Mouse (Mus musculus) ovary, postnatal 10 days (tissue): ENCODE measurements around the gene Gm49318.

Experiments used
- DNase-seq: peaks from one replicate; pipeline ENCODE4 v3.0.0; 2022; ENCODE audit warnings: low spot score

Gm49318 gene

GRCm38 (mm10) chr9:22069881-22070553 lies 1.0 kb downstream of the Gm49318 start:
- no peak for DNase-seq

DNA sequence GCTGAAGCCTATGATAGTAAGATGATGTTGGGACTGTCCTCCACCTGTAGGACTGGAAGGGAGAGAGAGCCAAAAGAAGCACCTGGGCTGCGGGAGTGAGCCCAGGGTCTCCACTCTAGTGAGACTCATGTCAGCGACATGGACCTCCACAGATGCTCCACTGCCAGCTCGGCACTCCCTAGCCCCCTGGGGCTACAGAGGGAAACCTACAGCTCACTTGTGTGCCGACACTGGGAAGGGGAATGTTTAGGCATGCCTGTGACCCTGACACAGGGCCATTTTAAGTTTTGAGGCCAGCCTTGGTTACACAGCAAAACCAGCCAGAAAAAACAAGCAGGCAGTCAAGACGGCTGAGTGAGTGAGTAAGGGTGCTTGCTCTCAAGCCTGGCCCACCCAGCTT lies 3.9 kb downstream of the Gm49318 start:
- DNase-seq: no peak

DNA sequence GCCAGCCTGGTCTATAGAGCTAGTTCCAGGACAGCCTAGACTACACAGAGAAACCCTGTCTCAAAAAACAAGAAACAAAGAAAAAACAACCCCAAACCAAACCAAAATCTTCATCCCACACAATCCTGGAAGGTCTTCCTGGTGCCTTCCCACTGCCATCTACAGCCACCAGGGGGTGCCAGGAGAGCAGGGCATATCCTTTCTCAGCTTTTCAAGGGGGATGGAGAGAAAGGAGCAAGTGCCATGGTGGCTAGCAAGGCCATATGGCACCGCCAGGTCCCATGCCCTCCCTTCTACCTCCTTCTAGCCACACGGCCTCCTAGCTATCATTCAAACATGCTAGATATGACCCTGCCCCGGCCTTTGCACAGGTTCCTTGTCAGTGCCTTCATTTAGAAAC lies 4.6 kb downstream of the Gm49318 start:
- DNase-seq: no peak

- no peak for DNase-seq
Observed at GRCm38 (mm10) chr9:22065642-22066041, 5.4 kb downstream of the Gm49318 start.

DNA sequence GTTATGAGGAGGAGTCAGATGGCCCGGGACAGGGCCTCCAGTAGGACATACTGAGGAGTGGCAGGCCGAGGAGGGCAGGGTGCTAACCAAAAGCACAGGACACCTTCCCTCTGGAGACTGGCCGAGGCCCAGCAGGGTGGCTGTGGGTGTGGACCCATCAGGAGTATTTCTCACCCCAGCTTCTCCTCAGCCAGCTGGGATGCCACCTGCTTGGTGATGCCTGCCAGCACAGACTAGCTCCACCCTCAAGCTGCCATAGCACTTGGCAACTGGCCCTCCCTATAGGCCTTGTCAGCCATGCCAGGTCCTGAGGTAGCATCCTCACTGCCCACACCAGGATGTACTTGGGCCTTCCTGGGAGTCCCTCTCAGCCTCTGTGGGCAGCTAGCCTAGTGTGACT lies 6.7 kb downstream of the Gm49318 start:
- no peak for DNase-seq

DNA sequence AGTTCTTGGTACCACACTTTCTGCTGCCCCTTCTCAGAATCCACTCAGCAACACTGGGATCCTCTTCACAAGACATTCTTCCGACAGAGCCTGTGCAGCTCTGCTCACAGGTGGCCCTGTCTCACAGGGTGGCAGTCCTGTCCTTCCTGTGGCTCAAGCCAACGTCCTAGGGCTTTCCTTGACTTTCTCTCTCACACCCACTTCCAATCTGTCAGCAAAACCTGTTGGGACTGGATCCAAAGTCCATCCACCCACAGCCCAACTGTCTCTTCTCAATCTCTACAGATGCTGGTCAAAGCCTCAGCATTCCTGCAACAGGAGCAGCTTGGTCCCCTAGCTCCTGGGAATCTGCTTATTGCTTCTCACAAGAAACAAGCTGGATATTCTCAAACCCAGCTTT lies 9.7 kb downstream of the Gm49318 start:
- DNase-seq: no peak

- no peak for DNase-seq
Observed at GRCm38 (mm10) chr9:22058011-22058424, 13.0 kb downstream of the Gm49318 start.

GRCm38 (mm10) chr9:22057031-22057517 lies 14.0 kb downstream of the Gm49318 start:
- DNase-seq: no peak

- DNase-seq: no peak
Observed at GRCm38 (mm10) chr9:22056303-22056910, 14.7 kb downstream of the Gm49318 start.

GRCm38 (mm10) chr9:22055713-22056112 lies 15.3 kb downstream of the Gm49318 start:
- DNase-seq: no peak

- DNase-seq: no peak
Observed at GRCm38 (mm10) chr9:22054411-22055076, 16.5 kb downstream of the Gm49318 start.

DNA sequence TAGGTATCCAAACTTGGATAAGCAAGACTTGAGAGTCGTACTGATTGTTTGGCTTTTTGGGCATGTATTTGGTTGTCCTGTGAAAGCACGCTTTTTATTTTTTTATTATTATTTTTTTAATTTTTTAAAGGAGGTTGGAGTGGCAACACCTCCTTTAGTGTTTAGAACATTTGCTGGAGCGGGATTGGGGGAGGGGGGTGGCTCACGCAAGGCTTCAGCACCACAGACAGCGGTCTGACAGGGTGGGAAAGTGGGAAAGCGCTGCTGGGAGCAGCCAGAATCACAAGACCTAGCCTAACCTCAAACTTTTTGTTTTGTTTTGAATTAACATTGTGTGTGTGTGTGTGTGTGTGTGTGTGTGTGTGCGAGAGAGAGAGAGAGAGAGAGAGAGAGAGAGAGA lies 17.4 kb downstream of the Gm49318 start:
- DNase-seq: no peak

DNA sequence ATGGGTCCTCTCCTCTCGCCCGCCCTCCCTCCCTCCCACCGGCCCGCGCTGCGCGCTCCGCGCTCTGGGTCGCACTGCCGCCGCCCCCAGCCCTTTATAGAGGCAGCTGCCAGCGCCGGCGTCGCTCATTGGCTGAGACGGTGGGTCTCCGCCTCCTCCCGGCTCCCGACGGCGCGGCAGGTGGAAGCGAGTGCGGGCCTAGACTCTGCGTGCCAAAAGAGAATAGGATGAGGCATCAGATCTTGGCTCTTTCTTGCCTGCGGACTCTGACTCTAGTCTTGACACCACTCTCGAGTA lies 19.2 kb downstream of the Gm49318 start, which contains the start of gene Elavl3:
Gene Elavl3, minus strand, starts transcription at position 66 of the 297 bp plus-strand sequence.
- no peak for DNase-seq

DNA sequence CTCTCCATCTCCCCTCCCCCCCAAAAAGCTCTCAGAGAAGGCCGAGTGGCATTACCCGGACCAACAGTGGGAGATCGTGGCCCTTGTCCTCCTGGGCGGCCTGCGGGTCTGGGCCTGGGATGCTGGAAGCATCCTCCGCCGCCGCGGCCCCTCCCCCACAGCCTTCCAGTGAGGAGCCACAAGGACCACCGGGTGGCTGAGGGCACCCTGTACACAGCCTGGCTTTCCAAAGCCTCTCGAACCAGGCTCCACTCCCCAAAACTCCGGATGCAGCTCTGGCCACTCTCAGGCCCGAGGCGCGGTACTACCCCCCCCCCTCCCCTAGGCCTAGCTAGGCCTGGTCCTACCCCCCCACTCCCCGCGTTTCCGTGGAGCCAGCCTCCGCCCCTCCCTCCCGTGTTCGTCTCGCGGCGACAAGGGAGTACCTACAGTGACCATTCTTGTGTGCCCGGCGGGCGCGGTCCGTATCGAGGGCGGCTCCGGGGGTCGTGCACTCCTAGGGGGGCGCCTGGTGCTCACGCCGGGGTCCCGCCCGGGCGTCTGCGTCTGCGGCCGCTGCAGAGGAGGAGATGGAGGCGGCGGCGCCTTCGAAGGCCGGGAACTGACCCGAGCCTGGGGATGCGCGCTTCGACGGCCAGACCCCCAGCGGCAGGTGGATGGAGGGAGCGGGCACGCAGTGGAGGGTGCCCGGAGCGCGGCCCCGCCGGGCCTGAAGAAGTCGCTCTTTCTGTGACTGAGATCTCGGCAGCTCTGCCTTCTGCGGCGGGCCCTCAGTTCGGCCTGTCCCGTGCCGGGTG lies 19.7 kb downstream of the Gm49318 start:
- DNase-seq: no peak

GRCm38 (mm10) chr9:22050351-22050889 lies 20.6 kb downstream of the Gm49318 start:
- no peak for DNase-seq

DNA sequence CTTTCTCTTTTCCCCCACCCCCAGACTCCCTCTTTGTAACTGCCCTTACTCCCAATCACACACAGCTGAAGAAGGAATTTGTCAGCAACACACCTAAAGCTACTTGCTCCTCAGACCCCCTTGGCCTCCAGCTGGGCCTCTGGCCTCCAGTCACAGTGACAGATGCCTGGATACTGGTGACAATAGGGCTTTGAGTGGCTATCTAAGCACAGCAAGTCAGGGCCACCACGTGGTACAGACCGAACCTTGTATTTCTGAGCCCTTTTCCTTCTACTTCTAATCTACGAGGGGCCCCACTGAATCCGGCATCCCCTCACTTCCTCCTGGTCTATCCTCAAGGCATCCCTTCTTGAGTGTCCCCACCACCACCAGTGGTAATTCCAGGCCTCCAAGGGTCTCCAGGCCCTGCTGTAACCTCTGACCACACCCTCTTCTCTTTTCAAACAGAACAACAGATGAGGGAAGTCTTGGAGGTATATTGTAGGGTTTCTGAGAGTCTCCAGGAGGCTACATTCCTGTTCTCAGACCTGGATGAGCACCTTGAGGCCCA lies 21.3 kb downstream of the Gm49318 start:
- DNase-seq: no peak

DNA sequence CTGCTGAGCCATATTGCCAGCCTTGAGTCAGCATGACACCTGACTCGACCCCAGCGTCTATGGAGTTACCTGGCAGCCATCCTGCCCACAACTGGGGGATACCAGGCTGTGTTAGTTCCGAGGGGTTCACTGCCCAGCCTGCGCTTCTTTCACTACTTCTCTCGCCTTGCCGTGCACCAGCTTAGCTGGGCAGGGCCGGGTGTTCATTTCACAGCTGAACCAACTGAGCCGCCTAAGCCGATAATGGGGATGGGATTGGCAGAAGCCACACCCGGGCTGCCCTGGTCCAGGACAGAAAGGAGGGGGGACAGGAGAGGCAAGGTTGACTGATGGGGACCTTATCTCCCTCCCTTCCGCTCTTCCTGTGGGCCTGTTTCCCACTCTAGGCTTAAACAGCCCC lies 21.7 kb downstream of the Gm49318 start:
- no peak for DNase-seq

- no peak for DNase-seq
Observed at GRCm38 (mm10) chr9:22047329-22047728, 23.7 kb downstream of the Gm49318 start.

GRCm38 (mm10) chr9:22041832-22042231 lies 29.2 kb downstream of the Gm49318 start:
- DNase-seq: no peak

DNA sequence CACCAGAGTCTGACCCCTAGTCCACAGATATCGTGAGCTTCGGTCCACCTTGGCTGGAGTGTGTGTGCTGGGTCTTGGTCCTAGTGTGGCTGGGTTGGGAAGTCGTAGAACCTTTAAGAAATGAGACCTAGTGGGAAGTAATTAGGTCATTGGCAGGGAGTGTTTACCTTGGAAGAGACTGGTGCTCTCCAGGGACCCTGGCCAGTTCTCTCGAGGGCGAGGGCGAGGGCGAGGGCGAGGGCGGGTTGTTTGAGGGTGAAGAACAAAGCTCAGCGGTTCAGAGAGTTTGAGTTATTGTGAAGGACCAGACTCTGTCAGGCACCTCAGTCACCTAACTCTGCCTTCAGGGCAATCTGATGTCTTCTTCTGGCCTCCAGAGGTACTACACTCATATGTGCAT lies 33.2 kb downstream of the Gm49318 start:
- DNase-seq: no peak

- no peak for DNase-seq
Observed at GRCm38 (mm10) chr9:22035300-22036044, 35.6 kb downstream of the Gm49318 start.
